Mouse (Mus musculus) adrenal gland, postnatal 25 days (tissue): Measurements from ENCODE around the gene Acer2. TPM values are rescaled to one million over a fixed set of nuclear protein-coding genes. Genes with fewer than 3 reads are reported as not detected.
"Not testable (repeated sequence)": the region's sequence is repeated elsewhere in the genome, so short reads cannot be mapped to it uniquely, and the experiment has no call there.

ENCODE experiments used
- DNase-seq: peaks from one replicate; pipeline ENCODE4 v3.0.0; 2021; ENCODE audit warnings: mixed read lengths
- long read RNA-seq: library from polyadenylated mRNA; stranded (forward); transcript quantifications from one replicate; pipeline ENCODE4 v2.0.0, GENCODE M21; 2021
- total RNA-seq: library from RNA; stranded (reverse); gene quantifications from 2 replicates; pipeline ENCODE4 v1.2.3, GENCODE M21; 2021

The Acer2 gene
- total RNA-seq, result 17.2 and 21.0 TPM in 2 replicates
- long read RNA-seq, full-length matches to known transcripts, result 12 of 23 reads
- long read RNA-seq, partial matches to known transcripts, result 10 of 23 reads
- long read RNA-seq, other reads (novel, unspliced or antisense), result 1 of 23 reads

GRCm38 (mm10) chr4:86874146-86874847 is at the start of gene Acer2:
TSS of gene Acer2 (plus strand) at chr4:86874396.
- DNase-seq, result peak; percentile 98

DNA sequence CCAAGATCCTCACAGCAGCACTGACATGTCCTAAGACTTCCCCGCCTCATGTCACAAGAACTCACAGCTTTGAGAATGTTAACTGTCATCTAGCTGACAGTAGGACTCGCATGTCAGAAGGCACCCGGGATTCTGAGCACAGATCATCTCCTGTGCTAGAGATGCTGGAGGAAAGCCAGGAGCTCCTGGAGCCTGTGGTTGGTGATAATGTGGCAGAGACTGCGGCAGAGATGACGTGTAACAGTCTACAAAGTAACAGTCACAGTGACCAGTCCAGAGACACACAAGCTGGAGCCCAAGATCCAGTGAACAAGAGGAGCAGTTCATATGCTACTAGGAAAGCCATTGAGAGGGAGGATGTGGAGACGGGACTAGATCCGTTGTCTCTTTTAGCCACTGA is 49.1 kb upstream of the Acer2 start:
- no peak for DNase-seq

DNA sequence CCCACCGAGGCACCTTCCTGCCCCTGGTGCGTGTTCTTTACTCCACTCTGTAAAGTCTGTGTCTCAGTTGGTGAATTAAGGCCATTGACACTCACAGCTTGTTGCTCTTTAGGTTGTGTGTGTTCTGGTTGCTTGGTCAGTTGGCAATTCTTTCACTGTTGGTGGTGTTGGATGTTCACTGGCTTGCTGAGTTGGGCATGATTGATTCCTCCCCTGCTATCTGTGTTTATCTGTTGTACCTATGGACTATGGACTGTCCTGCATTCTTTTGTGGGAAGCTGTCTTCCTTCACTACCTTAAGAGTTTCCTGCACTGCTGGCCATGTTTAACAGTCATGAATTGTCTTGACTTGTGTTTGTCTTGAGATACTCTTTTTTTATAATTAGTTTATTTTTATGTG is 42.3 kb upstream of the Acer2 start:
- DNase-seq, result no peak

- not testable (repeated sequence) for DNase-seq
Observed at GRCm38 (mm10) chr4:86841141-86841540, 33.1 kb upstream of the Acer2 start.

GRCm38 (mm10) chr4:86845384-86845783 is 28.8 kb upstream of the Acer2 start:
- peak; percentile 17 for DNase-seq

GRCm38 (mm10) chr4:86847246-86847645 is 26.9 kb upstream of the Acer2 start:
- no peak for DNase-seq

DNA sequence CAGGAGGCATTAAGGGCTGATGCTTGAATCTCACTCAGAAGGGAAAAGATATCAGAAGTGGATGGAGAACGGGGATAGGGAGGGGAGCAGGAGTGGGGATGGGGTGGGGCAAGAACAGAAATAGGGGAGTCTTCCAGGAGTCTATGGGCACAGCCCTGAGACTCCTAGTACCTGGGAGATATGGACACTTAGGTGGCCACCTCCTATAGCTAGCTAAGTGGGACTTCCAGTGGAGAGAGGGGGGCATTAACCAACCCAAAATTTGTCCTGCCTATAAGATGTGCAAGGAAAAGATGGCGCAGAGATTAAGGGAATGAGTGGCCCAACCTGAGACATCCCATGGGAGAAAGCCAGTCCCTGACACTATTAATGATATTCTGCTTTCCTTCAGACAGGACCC is 22.9 kb upstream of the Acer2 start:
- no peak for DNase-seq

DNA sequence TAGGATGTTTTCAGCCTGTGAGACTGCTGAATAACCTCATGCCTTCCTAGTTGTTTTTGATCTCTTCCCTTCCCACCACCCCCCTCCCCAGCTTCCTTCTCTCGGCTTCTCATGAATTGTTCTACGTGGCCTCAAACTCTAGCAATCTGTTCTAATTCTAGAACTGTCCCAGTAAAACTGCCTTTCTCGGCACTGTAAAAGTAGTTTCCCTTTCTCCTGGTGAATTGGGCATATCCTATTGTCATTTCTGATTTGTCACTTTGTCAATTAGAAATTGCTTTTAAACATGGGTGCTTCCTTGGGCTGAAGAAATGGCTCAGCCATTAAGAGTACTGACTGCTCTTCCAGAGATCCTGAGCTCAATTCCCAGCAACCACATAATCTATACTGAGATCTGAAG is 22.2 kb upstream of the Acer2 start:
- DNase-seq, result no peak

- no peak for DNase-seq
Observed at GRCm38 (mm10) chr4:86852813-86853590, 21.2 kb upstream of the Acer2 start.

DNA sequence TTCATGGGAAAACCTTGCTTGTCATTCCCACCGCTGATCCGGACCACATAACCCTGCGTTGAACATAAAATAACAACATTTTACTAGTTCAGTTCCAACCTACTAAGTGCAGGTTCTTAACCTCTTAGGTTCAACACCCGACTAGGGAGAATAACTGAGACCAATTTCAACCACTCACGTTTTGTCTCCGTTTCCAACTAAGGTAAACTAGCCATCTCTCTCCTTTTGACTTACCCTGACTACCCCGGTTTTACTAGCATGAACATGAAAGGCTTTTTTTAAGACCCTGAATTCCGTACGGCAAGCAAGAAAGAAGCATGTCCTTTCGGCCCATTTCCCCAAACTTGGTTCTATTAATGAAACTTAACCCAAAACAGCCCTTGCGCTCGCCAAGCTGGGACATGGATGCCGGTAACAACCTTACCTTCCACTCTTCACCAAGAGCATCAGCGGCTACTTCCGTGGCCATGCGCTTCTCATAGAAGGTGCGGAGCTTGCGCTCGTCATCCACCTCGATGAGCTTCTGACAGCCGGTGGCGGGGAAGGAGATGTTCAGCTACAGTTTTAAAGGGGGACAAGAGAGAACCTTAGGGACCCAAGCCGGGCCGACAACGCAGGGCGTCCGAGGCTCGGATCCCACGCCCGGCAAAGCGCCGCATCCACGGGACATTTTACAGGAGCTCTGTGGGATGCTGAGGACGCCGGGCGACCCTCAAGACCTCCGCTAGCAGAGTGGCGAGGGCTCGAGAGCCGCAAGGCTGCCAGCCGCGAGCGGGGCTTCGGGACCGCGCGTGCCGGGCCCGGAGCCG is 17.7 kb upstream of the Acer2 start:
- no peak for DNase-seq

- DNase-seq, result peak; percentile 94
Observed at GRCm38 (mm10) chr4:86857113-86858069, 16.8 kb upstream of the Acer2 start, which contains the start of gene Rps6. TSS of gene Rps6 (minus strand) at chr4:86857412.

DNA sequence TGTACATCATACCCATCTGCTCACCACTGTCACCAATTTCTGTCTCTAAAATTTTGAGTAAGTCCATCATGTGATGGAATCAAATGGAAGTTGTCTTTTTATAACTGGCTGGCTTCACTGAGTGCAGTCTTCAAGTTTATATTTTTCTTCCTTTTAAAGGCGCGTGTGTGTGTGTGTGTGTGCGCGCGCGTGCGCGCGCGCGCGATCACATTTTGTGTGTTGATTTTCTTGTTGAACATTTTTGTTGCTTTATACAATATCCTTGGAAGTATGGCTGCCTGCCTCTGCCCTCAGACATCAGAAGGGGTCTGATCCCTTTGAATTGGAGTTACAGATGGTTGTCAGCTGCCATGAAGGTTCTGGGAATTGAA is 16.1 kb upstream of the Acer2 start:
- DNase-seq, result no peak

DNA sequence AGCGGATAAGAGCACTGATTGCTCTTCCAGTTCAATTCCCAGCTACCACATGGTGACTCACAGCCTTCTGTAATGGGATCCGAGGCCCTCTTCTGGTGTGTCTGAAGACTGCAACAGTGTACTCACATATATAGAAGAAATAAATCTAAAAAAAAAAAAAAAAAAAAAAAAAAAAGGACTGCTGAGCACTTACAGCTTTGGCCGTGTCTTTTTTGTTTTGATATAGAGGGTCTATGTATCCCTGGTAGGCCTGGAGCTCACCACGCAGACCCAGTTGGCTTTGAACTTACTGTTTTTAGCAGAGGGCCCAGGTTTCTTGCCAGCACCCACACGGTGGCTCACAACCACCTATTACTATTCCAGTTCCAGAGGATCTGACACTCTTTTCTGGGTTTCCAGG is 10.1 kb upstream of the Acer2 start:
- DNase-seq, result no peak

- no peak for DNase-seq
Observed at GRCm38 (mm10) chr4:86871988-86872387, 2.2 kb upstream of the Acer2 start.

DNA sequence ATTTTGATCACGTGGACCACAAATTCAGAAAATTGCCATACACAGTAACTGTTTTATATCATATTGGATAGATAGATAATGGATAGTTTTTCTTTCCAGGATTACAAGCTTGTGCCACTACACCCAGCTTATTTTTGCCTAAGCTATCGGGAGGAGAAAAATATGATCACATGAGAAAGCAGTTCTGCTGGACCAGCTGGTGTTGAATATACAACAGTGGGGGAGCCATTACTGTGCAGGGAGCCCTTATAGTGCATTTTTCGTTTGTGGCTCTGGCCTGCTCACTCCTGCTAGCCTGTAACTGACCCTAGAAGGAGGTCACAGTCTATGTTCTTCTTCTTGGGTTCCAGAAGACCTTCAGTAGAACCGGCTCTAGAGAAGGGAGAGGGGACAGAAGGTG is 1.1 kb upstream of the Acer2 start:
- no peak for DNase-seq

- no peak for DNase-seq
Observed at GRCm38 (mm10) chr4:86879477-86879876, 5.3 kb downstream of the Acer2 start.

- DNase-seq, result no peak
Observed at GRCm38 (mm10) chr4:86881178-86881577, 7.0 kb downstream of the Acer2 start.

DNA sequence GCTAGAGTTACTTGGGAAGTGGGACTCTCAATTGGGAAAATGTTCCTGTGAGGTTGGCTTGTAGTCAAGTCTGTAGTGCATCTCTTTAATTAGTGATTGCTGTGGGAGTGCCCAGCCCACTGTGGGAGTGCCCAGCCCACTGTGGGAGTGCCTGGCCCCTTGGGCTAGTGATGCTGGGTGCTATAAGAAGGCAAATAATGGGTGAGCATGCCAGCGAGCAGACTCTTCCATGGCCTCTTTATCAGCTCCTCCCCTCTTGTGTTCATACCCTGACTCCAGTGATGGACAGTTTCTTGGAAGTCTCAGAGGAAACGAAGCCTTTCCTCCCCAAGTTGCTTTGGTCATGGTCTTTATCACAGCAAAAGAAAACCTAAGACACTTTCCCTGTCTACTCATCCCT is 8.2 kb downstream of the Acer2 start:
- no peak for DNase-seq

- peak; percentile 55 for DNase-seq
Observed at GRCm38 (mm10) chr4:86884945-86885344, 10.7 kb downstream of the Acer2 start.

- DNase-seq, result peak; percentile 9
Observed at GRCm38 (mm10) chr4:86885790-86886159, 11.6 kb downstream of the Acer2 start.

- DNase-seq, result peak; percentile 58
Observed at GRCm38 (mm10) chr4:86886160-86886878, 12.1 kb downstream of the Acer2 start.
